Mouse (Mus musculus) ES-Bruce4 (cell line): ENCODE data around the gene Srsf3.

Source experiments
- CTCF ChIP-seq: IDR thresholded peaks from one replicate; pipeline ENCODE4 v1.8.1; 2011; ENCODE audit warnings: low read depth, low read length
- EP300 ChIP-seq: IDR thresholded peaks from 2 replicates; pipeline ENCODE4 v1.6.1; 2011; ENCODE audit warnings: low read depth, low read length; ENCODE audit not compliant: insufficient read depth

- TF ChIP-seq EP300 (0 out of 2 replicates have a peak, but pooled peaks have one; percentile 5), CTCF (no peak)
Measured at GRCm38 (mm10) chr17:29077786-29078509, 45.5 kb downstream of the Srsf3 start.
